Mouse (Mus musculus) c-Kit-positive CD71-positive TER-119-positive erythroid progenitor cells, embryonic 14.5 days (primary cell): Measurements from ENCODE around the gene Dach1.

Experiments
- DNase-seq: peaks from one replicate; pipeline ENCODE4 v3.0.0-alpha.2; 2013; ENCODE audit warnings: low spot score

The Dach1 gene

DNA sequence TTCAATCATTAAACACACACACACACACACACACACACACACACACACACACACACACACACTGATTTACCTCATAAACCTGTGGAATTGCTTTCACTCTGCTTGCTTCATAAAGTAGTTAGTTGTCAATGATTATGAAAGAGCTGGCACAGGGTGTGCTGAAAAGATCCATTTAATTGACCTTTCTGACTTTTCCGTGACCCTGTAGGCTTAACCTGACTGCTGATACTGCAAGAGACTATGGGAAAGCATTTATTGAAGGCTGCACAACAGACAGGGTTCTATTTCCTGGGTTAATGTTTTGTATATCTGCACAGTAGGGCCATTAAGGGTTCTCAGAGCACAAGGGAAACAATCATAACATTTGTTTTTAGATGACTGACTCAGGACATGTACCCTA is 321.9 kb downstream of the Dach1 start:
- DNase-seq, result no peak

DNA sequence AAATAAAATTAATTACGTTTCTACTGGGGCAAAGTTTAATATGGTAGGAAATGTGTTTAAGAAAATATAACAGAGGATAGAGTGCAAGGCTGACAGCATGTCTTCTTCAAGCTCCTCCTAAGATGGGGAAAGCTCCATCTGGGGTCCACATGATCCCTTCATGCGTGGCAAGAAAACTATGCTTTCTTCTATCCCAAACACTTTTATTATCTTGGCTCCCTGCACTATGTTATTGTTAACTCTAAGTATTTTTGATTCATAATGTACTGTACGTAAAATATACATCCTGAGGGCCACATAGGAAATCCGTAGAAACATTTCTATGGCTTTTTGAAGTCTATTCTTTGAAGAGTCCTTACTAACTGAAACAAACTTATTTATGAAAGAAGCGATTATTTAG is 330.3 kb downstream of the Dach1 start:
- DNase-seq, result no peak

DNA sequence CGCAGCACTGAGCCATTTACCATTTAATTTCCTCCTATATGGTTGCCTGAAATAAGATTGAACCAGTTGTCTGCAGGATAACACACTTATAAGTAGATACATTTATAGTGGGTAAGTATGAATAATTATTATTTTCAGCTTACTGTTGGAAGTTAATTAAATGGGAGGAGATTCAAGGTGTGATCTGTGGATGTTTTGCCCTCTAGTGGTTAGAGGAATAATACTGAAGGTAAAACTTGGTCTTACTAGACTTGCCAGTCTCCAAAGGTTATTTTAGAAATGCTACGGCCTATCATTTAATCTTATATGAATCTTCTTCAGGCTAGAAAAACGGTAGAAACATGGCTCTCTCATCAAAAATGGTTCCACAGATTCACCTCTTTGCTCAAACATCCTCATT is 339.7 kb downstream of the Dach1 start:
- no peak for DNase-seq

DNA sequence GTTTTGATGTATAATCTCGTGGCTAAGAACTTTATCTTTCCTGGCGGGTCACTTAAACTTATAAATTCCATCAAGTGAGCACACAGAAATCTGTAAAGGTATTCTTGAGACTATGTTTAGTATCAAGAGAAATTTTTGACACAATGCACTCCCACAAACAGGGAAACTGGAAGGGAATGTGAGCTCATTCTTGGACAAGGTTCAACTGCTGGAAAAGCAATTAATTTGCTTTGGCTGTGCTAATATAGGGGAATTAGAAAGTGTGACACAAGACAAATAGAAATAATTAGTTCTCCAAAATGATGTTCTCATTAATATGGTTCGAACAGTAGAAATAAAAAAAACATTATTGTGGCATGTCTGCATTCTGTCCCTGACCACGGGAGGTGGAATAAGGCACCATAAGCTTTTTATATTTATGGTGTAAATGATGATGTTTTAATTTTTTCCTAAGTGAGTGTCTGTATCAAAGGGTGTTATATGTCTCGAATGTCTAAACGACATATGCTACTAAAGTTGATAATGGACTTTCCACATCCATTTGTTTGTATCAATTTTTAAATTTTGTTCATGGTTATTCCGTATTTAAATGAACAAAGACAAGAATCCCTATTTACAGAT is 354.9 kb downstream of the Dach1 start:
- no peak for DNase-seq

DNA sequence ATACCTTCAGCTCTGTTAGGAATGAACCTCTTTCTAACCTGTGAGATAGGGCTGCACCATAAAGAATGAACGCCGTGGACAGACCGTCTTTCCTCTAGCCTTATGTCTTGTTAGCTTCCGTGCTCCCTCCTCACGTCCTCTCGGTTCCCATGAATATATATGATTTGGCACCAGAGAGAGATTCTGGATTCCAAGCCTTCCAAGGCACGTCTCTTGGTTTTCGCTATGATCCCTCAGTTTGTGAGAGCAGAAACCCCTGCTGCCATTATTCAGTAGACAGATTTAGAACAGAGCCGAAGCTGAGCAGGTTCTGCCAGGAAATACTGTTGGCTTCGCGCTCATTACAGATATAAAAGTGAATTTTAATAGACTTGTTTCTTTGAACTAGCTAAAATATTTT is 356.0 kb downstream of the Dach1 start:
- no peak for DNase-seq

DNA sequence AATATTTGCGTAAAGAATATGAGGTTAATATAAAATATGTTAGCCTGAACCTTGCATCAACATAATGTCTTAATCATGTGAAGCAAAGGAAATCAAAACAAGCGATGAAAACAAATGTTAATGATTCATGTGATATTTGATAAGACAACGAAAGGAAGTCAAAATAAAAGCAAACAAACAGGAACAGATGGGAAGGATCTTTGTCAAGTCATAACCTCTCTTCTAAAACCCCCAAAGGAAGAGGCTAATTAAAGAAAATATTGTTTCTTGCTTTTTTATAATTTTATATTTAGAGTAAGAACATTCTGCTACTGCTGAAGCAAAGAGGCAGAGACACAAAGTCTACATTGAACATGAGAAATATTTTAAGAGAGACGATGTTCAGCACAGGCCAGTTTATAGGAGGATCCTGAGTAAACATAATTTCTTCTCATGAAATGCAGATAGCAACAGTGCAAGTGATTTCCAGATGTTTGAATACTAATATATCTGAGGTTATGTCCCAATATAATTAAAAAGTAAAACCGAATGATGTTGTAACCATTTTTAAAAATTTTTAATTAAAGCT is 374.1 kb downstream of the Dach1 start:
- no peak for DNase-seq

DNA sequence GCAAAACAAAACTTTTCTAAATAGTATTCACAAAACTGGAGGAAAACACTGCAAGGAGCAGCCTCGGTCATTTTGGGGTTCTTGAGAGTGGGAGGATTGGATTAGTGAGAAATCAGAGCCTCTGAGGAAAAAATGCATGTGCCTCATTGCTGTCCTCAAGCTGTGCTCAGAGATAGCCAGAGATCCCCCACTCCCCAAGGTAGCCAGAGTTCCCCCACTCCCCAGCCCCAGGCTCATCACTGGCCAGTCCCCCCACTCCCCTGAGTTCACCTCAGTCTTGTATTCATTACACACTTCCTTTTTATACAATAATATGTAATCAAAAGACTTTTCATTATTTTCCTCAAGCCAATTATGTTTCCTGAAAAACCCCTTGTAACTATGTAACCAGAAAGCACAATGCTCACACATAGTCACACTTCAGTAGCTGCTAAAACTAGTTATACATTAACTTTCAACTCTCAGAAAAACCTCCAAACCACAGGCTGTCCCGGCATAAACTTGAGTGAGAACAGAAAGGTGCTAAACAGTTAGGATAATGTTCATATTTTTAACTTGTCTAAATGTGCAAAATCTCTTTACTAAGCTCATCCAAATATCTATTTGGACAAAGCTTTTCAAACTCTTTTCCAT is 395.3 kb downstream of the Dach1 start:
- no peak for DNase-seq

DNA sequence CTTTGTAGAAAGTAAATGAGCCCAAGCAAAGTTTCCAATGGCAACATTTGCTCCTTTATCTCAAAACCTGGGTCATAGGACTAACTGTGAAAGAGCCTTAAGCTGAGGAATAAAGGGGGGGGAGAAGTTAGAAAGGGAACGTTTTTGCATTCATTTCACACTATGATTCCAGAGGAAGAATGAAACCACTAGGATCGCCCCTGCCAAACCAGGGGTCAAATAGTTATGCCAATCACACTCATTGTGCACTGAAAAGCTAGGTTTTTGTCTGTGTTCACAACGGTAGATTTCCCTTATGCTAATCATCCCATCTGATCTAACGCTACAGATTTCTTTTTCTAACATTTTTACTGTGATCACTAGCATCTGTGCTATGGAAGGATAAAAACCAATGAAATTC is 415.2 kb downstream of the Dach1 start:
- no peak for DNase-seq

DNA sequence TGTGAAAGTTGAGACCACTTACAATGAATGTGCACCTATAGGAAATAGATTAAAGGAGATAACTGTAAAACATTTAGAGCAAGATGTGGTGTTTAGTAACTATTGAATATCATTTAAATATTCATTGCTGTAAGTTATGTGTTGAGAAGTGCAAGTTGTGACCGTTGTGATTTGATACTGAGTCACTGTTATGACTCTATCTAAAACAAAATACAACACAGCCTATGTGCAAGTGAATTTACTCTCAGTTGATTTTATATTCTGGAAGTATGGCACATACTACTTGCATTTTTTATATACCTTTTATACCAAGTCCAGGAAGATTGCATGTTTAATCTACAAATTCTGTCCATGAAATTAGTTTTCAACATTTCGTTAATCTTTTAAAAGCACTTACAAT is 415.6 kb downstream of the Dach1 start:
- DNase-seq, result no peak

DNA sequence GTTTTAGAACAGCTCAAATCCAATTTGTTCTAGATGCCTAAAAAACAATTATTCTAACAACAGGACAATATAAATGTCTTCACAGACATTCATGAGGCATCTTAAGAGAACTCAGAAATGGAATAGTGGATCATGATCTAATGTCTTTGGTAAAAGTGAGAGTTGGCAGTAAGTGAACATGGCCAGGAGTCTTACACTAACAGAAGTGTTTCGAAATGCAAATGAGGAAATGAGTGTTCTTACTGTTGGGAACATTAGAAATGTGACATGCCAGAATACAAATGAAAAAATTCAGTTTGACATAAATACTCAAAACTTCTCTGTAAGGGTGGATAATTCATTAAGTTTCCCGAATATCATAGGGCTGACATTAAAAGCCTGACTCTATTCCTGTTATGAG is 426.3 kb downstream of the Dach1 start:
- no peak for DNase-seq

DNA sequence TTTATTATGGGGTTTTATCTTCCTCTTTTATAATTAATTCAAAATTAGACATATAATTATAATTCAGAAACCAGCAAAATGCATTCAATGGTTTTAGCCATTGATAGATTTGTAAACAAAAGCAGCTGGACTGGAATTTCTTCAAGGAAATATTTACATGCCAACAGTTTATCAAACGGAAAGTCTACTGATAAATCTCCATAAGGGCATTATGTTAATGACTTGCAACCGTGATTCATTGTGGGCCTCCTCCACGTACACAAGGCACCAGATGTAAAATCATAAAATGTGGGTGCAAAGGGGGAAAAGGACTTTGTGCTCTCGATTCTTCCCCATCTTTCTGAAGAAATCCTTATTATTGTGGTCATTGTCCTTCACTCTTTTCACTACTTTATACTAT is 426.8 kb downstream of the Dach1 start:
- no peak for DNase-seq
